Mouse (Mus musculus) thymus, adult 2 months (tissue): Measurements from ENCODE around the gene P3h1. TPM values are rescaled to one million over a fixed set of nuclear protein-coding genes. Genes with fewer than 3 reads are reported as not detected.

Experiments
- DNase-seq: peaks from one replicate; pipeline ENCODE4 v3.0.0; 2021
- H3K27ac ChIP-seq: fragments of 200-500 bp; 2 replicates; pipeline ENCODE4 v1.5.1; 2012; ENCODE audit warnings: low read length, control low read depth; ENCODE audit not compliant: control insufficient read depth, insufficient read depth
- H3K27me3 ChIP-seq: fragments of 200-500 bp; 2 replicates; pipeline ENCODE4 v1.6.1; 2012; ENCODE audit warnings: mild to moderate bottlenecking, low read length, moderate library complexity, mixed read lengths; ENCODE audit not compliant: control insufficient read depth, insufficient read depth
- H3K36me3 ChIP-seq: fragments of 200-500 bp; 2 replicates; pipeline ENCODE4 v1.6.1; 2012; ENCODE audit warnings: mild to moderate bottlenecking, low read length, moderate library complexity; ENCODE audit not compliant: control insufficient read depth, insufficient read depth
- H3K4me1 ChIP-seq: fragments of 200-500 bp; replicated peaks from 2 replicates; pipeline ENCODE4 v1.6.1; 2012; ENCODE audit warnings: low read length; ENCODE audit not compliant: control insufficient read depth, insufficient read depth
- H3K4me3 ChIP-seq: fragments of 200-500 bp; 2 replicates; pipeline ENCODE4 v1.5.1; 2012; ENCODE audit warnings: mild to moderate bottlenecking, low read length, control low read depth, moderate library complexity; ENCODE audit not compliant: control insufficient read depth, insufficient read depth
- CTCF ChIP-seq: fragments of 200-500 bp; IDR thresholded peaks from 2 replicates; pipeline ENCODE4 v1.5.1; 2012; ENCODE audit warnings: mild to moderate bottlenecking, control low read depth, low read length, moderate library complexity, borderline replicate concordance; ENCODE audit not compliant: control insufficient read depth, poor library complexity, insufficient read depth; ENCODE audit errors: extremely low read depth
- POLR2A ChIP-seq: fragments of 200-500 bp; IDR thresholded peaks from 2 replicates; pipeline ENCODE4 v1.6.1; 2012; ENCODE audit warnings: mild to moderate bottlenecking, low read length, control low read depth, moderate library complexity; ENCODE audit not compliant: control insufficient read depth, poor library complexity, insufficient read depth; ENCODE audit errors: extremely low read depth
- WGBS: fragments of 180-500 bp; shearing (Covaris S2); methylation state at CpG from one replicate; pipeline ENCODE4 v1.1.7; 2018; 5-methylcytosine and 5-hydroxymethylcytosine counted together
- polyA plus RNA-seq: library from polyadenylated mRNA; depleted of rRNA; stranded (reverse); fragments of >200 nt; gene quantifications from 2 replicates; pipeline ENCODE4 v1.2.3, GENCODE M21; 2012

Gene P3h1
- polyA plus RNA-seq, 1 experiment = 9.9 TPM

DNA sequence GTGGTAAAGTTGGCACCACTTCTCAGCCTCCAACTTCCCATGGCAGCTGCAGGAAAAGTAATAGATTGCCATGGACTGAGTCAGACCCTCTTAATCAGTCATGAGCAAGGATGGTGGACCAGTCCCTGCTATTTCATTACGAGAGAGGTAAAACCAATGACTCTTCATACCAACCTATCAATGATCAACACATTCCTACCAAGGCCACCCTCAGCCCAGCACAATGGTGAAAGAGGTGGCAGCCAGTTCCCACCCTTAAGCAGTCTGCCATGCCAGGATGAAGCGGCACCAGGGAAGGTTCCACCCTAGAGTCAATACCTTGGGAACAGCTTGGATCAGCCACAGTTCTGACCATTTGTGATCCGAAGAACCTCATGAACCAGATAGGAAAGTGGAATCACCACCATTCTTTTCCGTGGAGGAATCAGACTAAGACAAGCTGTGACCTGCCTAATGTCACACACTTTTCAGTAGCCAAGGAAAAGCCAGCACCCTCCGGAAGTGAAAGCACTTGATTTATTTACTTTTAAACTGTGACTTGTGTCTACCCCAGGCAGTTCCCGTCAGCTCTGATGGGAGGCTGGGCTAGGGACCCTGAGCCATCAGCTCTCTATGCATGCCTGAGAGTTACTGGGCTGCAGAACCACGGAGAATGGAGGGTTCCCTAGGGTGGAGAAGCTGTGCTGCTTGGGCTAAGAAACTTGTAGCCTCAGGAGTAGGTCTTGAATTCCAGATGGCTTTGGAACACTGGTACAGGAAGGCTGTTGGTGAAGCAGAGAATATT, 19.5 kb downstream of the P3h1 start:
- no peak for DNase-seq
- Histone ChIP-seq H3K27me3 (no peaks in the 10 kb centered on the region), H3K4me3 (no peak overlapping the region), H3K4me1 (0 out of 2 replicates have a peak, but pooled peaks cover under 1% of the 10 kb centered on the region), H3K27ac (no peak overlapping the region), H3K36me3 (no peaks in the 10 kb centered on the region)
- 73% methylated on average over 7 of the region's 7 CpGs for WGBS
- no peak for TF ChIP-seq CTCF
- TF ChIP-seq POLR2A = no peak

DNA sequence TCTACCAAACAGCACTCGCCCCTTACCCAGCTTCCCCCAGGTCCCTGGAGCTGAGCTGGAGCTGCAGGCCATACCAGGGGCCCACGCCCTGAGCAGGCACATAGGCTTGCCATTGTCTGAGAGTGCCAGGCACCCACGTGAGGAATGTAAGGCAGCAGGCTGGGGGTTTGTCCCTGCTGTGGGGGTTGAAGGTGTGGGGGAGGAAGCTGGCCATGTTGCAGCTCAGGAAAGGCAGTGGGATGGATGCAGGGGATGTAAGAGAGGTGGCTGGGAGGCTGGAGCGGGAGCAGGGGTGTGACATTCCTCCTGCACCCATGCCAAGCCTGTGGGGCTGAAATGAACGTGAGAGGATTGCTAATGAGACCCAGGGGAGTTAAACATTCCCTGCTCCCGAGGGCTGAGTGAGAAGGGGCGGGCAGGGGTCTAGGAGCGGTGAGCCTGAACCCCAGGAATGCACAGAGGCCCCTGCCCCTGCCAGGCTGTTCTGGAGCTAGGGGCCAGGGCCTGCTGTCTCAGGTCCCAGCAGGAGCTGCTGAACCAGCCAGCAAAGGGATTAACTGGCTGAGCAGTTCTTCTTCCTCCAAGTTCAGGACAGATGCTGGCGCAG, 21.4 kb downstream of the P3h1 start:
- Histone ChIP-seq H3K4me3 (no peak overlapping the region), H3K27me3 (no peaks in the 10 kb centered on the region), H3K36me3 (no peaks in the 10 kb centered on the region), H3K4me1 (peaks cover 3% of the 10 kb centered on the region), H3K27ac (no peak overlapping the region)
- WGBS = 84% methylated on average over 9 of the region's 9 CpGs
- no peak for DNase-seq
- TF ChIP-seq CTCF (no peak), POLR2A (no peak)

DNA sequence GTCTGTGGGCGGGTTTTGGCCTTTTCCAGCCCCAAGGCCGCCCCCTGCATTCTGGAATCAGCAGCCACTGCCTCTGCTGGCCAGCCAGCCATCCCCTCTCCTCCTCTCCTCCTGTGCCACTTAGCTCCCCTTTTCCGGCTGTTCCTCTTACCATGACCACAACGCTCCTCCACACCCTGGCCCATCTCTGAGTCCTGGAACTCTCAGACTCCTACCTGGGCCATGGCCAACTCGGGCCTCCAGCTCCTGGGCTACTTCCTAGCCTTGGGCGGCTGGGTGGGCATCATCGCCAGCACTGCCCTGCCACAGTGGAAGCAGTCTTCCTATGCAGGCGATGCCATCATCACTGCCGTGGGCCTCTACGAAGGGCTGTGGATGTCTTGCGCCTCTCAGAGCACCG, 22.6 kb downstream of the P3h1 start, which contains the start of gene Cldn19:
Gene Cldn19, plus strand, starts transcription at position 64 of the 400 bp plus-strand sequence.
- DNase-seq = no peak
- WGBS = 93% methylated on average over 12 of the region's 12 CpGs
- H3K27me3 ChIP-seq = no peaks in the 10 kb centered on the region
- no peak within 1 kb of the TSS for H3K4me3 ChIP-seq
- peaks cover 3% of the 10 kb centered on the region for H3K4me1 ChIP-seq
- H3K36me3 ChIP-seq = no peaks in the 10 kb centered on the region
- TF ChIP-seq POLR2A (no peak), CTCF (no peak)
- H3K27ac ChIP-seq = no peak within 1 kb of the TSS

GRCm38 (mm10) chr4:119257083-119257482, 24.4 kb downstream of the P3h1 start:
- no peaks in the 10 kb centered on the region for H3K27me3 ChIP-seq
- no peak for DNase-seq
- H3K27ac ChIP-seq = no peak overlapping the region
- no peaks in the 10 kb centered on the region for H3K36me3 ChIP-seq
- no peak overlapping the region for H3K4me3 ChIP-seq
- TF ChIP-seq CTCF (no peak), POLR2A (no peak)
- peaks cover 3% of the 10 kb centered on the region for H3K4me1 ChIP-seq
- WGBS = 72% methylated on average over 6 of the region's 6 CpGs

GRCm38 (mm10) chr4:119259344-119260254, 26.9 kb downstream of the P3h1 start:
- 96% methylated on average over 15 of the region's 15 CpGs for WGBS
- Histone ChIP-seq H3K27me3 (no peaks in the 10 kb centered on the region), H3K4me1 (peaks cover 5% of the 10 kb centered on the region), H3K27ac (no peak overlapping the region), H3K4me3 (no peak overlapping the region), H3K36me3 (no peaks in the 10 kb centered on the region)
- no peak for TF ChIP-seq POLR2A
- TF ChIP-seq CTCF = no peak
- DNase-seq = no peak

GRCm38 (mm10) chr4:119261087-119261713, 28.5 kb downstream of the P3h1 start:
- Histone ChIP-seq H3K36me3 (no peaks in the 10 kb centered on the region), H3K27me3 (no peaks in the 10 kb centered on the region), H3K4me3 (no peak overlapping the region), H3K27ac (no peak overlapping the region), H3K4me1 (peaks cover 5% of the 10 kb centered on the region)
- 56% methylated on average over 7 of the region's 7 CpGs for WGBS
- TF ChIP-seq CTCF = no peak
- TF ChIP-seq POLR2A = no peak
- no peak for DNase-seq
